Mouse (Mus musculus): Measurements from ENCODE around the gene Ipo7. TPM values are rescaled to one million over a fixed set of nuclear protein-coding genes. Genes with fewer than 3 reads are reported as not detected.
"Not testable (repeated sequence)": the region's sequence is repeated elsewhere in the genome, so short reads cannot be mapped to it uniquely, and the experiment has no call there.

Gene Ipo7
- total RNA-seq, 2 experiments from 2014 or later, result 90.1 to 91.0 TPM

DNA sequence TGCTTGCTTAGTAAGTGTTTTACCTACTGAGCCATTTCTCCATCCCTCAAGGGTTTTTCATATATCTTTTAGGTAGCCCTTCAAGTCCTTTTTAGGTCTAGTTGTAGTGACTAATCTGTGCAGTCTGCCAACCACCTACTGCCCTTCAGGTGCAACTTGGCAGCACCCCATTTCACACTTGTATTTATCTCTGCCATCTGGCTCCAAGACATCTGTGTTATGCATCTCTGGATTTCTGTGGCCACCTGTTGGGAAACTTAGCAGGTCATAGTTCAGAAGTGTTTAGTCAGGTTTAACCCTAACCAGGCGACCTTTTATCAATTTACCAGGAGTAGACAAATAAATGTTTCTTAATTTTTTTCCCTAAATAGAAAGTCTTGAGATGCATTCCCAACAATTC lies 6.7 kb upstream of the Ipo7 start:
- intact Hi-C loops (cut with DNase I), result no loop called here
- DNase-seq (ENCODE audit: low spot score in 2 of 2), result no peak

DNA sequence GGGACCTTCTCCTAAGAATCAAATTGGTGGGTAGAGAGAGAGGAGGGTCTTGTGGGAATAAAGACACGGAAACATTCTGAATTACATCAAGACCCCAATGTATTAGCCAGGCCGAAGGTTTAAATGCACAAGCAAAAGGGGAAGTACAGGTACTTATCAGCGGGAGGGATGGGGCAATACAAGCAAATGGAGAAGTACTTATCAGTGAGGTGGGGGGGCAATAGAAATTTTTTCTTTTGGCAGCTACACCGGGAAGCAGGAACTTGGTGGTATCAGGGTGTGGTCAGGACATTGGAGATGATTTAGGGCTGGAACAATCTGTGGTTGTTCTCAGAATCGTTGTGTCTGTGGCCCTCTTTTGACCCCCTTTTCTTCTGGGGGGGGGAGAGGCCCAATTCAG lies 3.8 kb upstream of the Ipo7 start:
- intact Hi-C loops (cut with DNase I), result no loop called here
- DNase-seq (ENCODE audit: low spot score in 2 of 2), result no peak

DNA sequence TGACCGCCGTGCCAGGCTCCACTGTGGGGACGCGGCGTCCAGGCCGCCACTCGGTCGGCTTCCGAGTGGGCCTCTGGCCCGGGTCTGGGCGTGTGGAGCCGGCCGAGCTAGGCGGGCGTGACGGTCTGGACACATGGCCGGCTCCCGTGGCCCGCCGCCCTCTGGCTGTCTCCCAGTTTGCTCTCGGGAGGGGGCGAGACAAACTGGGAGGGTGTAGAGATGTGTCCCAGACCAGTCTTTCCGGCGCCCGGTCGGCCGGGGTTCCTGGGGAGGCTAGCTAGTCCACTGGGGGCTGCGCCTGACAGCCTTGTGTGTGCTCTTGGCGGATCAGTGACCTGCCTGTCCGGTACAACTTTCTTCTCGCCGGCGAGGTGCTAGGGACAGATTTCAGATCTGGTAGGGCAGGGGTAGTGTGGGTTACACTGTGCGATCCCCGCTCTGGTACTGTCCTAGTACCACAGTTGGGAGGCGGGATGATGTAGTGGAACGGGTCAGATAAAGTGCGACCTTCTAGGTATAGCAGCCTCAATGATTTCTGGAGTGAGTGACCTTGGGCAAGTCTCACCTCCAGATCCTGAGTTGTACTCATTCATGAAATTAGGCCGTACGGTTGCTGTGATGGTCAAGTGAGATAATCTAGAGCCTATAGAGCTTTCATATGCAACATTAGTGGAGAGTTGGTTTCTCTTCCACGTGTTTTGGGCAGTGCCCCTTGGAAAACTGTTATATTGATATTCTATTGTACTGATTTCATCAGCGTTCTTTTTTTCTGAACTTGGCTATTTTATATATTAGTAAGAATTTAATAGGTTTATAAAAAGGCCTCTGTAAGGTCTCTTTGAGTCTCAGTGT lies 783 bp downstream of the Ipo7 start:
- intact Hi-C loops (cut with DNase I), result loop anchor here (2.0 kb wide), 1 partner anchor 60 kb away; no protein-coding TSS in a partner anchor
- peak; percentile 19 to 33 for DNase-seq (ENCODE audit: low spot score in 2 of 2)

DNA sequence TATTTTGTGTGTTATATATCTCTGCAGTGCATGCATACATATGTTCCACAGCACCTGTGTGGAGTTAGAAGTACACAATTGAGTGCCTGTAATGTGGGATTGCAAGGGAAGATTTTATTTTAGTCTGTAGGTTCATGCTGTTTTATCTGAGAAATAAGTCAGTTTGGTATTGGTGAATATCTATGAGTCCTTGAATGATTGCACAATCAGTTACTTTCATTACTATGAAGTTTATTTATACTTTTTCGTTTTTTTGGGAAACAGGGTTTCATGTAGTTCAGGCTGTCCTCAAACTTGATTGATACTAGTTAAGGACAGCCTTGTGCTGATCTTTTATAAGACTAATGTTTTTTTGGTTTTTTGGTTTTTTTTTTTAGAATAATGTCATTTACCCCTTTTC lies 5.5 kb downstream of the Ipo7 start:
- intact Hi-C loops (cut with DNase I), result no loop called here
- DNase-seq (ENCODE audit: low spot score in 2 of 2), result no peak

DNA sequence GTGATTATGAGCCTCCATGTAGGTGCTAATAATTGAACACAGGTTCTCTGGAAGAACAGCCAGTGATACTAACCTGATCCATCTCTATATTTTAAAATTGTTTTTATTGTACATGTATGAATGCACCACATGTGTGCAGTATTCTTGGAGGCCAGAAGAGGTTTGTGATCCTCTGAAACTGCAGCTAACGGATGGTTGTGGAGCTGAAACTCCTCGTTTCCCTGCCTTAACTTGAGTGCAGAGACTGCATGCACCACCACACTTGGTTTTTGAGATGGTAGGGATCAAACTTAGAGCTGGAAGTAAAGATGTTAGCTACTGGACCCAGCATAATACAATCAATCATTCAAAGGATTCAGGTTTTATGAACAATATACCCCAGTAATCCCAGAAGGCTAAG lies 8.5 kb downstream of the Ipo7 start:
- intact Hi-C loops (cut with DNase I), result no loop called here
- no peak for DNase-seq (ENCODE audit: low spot score in 2 of 2)

DNA sequence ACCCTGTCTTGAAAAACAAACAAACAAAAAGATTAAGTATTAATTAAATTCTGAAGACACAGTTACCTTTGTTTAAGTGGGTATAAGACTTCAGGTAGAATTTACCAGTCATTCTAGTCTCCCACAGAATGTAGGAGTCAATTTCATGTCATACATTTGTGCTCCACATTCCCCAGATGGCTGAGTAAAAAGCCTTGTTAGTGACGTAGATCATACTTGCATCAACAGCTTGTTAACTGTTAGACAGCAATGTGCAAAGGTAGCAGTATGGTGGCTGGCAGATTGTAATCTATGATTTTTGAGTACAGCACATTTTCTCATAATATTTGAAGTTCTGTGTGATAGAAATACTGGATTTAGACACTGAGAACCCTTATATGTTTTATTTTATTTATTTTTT lies 10.8 kb downstream of the Ipo7 start:
- no peak for DNase-seq (ENCODE audit: low spot score in 2 of 2)
- intact Hi-C loops (cut with DNase I), result no loop called here

DNA sequence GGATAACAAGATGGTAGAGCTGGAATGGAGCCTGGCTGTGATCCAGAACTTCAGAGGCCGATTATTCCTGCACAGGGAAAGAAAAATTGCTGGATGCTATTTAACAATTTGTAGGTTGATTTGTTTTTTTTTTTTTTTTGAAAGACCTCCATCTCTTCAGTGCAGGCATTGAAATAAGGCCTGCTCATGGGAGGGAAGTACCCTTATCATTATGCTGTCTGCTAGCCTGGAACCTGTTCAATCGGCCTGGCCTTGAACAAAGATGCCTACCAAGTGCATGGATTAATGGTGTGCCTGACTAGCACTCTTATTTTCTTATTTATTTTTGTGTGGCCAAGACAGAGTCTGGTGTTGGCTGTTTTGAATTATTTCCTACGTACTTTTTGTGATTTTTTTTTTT lies 12.3 kb downstream of the Ipo7 start:
- DNase-seq (ENCODE audit: low spot score in 2 of 2), result no peak
- intact Hi-C loops (cut with DNase I), result loop anchor here (5.0 kb wide), 1 partner anchor 53 kb away; no protein-coding TSS in a partner anchor

DNA sequence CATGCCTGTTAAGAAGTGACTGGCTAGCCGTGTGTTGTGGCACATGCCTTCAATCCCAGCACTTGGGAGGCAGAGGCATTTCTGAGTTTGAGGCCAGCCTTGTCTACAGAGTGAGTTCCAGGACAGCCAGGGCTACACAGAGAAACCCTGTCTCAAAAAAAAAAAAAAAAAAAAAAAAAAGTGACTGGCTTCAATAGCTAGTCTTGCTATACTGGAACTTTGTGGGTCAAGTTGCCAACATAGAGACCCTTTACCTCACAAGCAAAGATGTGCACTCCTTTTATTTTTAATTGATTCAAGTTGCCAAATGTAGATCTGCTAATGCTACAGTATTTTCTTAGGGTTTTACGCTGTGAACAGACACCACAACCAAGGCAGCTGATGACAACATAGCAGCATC lies 39.6 kb downstream of the Ipo7 start:
- intact Hi-C loops (cut with DNase I), result loop anchor here (10.0 kb wide), 1 partner anchor 143 kb away; no protein-coding TSS in a partner anchor
- DNase-seq (ENCODE audit: low spot score in 2 of 2), result not testable (repeated sequence)

DNA sequence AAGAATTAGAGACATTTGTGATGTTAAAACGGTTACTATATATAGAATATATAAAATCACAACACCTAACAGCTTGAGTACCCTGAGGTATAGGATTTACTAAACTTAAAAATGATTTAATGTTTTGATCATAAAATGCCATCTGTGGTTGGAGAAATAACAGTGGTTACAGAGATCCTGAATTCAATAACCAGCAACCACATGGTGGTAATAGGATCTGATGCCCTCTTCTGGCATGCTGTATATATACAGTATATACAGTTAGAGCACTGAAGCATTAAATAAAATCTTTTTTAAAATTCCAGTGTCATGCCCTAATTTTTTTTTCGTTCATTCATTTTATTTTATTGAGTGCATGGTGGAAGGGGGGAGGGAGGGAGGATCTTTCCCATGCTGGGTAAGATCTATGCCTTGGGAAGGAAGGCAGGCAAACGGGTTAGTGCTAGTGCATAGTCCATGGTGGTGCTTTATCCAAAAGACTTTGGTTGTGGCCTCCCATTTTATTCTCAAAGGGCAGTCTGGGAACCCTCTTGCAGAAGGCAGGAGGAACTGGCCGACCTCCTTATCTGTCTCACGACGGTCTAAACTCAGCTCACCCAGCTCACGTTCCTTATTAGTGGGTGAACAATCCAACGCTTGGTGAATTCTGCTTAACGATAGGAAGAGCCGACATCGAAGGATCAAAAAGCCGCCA lies 41.2 kb downstream of the Ipo7 start:
- peak; percentile 18 to 46 for DNase-seq (ENCODE audit: low spot score in 2 of 2)
- intact Hi-C loops (cut with DNase I), result loop anchor here (10.0 kb wide), 1 partner anchor 144 kb away; no protein-coding TSS in a partner anchor

DNA sequence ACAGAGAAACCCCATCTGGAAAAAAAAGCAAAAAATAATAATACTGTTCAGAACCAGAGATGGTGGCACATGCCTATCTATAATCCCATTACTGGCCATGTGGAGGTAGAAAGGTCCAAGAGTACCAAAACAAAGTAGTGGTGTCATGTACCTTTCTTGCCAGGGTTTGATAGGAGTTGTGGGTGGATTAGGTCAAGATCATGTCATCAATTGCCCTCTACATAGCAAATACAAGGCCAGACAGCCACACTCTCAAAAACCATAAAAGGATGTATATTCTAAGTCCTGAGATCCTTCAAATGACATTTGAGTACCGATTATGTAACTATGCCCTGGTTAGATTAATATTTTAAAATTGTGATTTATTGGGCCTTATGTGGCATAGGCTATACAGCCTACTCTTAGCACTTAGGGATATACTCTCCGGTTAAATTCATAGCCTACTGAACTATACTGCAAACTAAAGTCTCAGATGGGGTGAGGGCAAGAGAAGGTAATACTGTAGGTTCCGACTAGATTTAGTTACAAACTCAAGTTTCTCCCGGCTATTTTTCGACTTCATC lies 42.1 kb downstream of the Ipo7 start:
- no peak for DNase-seq (ENCODE audit: low spot score in 2 of 2)
- intact Hi-C loops (cut with DNase I), result loop anchor here (2.0 kb wide), 1 partner anchor 73 kb away; the partner anchor contains the start of gene Tmem41b

DNA sequence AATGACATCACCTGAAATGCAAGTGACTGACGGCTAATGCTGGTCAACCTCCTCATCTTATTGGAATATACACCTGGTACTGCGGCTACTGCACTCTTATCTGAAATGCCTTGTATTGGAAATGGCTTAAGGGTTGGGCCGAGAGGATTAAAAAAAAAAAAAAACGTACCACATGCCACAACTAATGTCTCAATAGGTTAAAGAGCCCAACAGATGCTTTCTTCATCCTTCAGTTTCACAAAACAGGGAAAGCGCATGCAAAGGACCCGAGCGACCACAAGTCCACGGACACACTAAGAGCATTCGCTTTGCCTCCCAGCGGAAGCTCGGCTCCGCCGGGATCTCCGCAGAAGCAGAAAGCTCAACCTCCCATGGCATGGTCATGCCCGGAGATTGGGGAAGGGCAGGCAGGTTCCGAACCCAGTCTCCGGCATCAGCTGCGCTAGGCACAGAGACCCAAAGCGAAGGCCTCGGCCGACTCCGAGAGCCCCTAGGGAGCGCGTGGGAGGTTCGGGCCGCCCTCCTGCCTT lies 42.7 kb downstream of the Ipo7 start:
- peak in 1 of 2 experiments; percentile 9 for DNase-seq (ENCODE audit: low spot score in 2 of 2)
- intact Hi-C loops (cut with DNase I), result loop anchor here (2.0 kb wide), 1 partner anchor 74 kb away; the partner anchor contains the start of gene Tmem41b

DNA sequence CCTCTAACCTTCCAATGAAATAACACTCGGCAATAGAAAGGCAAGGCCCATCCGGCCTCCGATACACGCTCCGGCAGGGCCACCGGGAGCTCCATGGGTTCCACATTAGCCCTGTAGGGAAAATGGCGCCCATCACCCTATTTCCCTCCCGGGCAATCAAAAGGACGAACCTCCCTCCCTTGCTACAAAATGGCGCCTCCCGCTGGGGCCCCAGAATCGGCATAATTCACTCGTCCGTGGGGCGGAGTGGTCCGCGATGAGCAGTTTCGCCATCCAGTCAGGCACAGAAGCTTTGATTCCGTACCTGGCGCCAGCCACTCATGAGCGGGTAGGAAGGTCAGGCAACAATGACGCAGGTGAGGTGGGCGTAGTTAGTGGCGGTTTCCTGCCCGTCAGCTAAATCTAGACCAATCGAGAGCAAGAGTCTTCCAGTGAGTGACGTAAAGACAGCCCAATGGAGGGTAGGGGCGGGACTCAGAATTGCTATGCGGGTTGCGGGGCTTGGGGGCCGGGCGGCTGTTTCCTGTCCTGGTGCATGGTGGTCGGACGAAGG lies 43.2 kb downstream of the Ipo7 start, which contains the start of gene Zfp143:
Gene Zfp143 (plus strand): TSS at position 19 of the 553 bp plus-strand sequence.
- intact Hi-C loops (cut with DNase I), result loop anchor here (2.0 kb wide), 1 partner anchor 74 kb away; the partner anchor contains the start of gene Tmem41b
- DNase-seq (ENCODE audit: low spot score in 2 of 2), result peak; percentile 100

DNA sequence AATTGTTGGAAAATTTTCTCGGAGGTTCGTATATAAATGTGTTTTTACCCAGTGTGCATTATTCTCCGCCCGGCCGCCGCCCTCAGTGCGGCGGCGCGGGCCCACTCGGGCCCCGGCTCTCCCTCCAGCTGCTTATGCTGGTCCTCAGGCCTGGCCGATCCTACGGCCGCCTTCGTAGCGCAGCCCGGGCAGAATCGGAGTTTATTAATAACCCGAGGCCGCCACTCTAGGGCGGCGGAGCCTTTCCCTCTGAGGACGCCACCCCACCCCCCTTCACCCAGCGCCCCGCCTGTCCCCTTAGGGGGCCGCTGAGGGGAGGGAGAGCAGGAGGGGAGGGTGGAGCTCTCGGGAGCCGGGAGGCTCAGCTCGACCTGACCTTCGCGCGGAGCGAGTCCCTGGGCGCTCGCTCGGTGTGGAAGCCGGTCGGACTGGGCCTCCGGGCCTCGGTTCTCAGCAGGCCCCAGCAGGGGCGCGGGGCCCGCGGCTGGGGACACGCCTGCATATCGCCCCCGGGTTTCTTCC lies 43.7 kb downstream of the Ipo7 start:
- intact Hi-C loops (cut with DNase I), result loop anchor here (2.0 kb wide), 1 partner anchor 75 kb away; the partner anchor contains the start of gene Tmem41b
- DNase-seq (ENCODE audit: low spot score in 2 of 2), result peak; percentile 65 to 75

DNA sequence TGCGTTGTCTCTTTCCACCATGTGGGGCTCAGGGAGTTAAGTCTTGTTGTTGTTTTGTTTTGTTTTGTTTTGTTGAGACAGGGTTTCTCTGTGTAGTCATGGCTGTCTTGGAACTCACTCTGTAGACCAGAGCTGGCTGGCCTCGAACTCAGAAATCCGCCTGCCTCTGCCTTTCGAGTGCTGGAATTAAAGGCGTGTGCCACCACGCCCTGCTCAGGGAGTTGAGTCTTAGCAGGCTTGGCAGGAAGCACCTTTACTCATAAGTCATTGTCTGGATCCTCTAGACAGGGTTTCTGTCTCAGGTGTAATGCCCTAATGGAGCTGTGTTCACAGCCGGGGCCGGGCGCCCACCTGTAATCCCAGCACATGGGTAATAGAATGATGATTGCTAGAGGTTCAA lies 45.7 kb downstream of the Ipo7 start:
- DNase-seq (ENCODE audit: low spot score in 2 of 2), result no peak
- intact Hi-C loops (cut with DNase I), result no loop called here

DNA sequence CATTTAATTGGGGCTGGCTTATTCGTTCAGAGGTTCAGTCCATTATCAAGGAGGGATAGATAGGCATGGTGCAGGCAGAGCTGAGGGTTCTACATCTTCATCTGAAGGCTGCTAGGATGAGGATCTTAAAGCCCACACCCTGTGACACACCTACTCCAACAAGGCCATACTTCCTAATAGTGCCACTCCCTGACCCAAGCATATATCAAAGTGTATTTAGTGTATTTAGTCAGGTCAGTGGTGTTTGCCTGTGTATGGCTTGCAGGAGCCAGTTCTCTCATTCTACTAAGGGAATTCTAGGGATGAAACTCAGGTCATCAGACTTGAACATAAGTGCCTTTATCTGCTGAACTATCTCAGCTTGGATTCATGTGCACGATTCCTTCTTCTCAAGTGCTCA lies 51.0 kb downstream of the Ipo7 start:
- DNase-seq (ENCODE audit: low spot score in 2 of 2), result no peak
- intact Hi-C loops (cut with DNase I), result no loop called here

DNA sequence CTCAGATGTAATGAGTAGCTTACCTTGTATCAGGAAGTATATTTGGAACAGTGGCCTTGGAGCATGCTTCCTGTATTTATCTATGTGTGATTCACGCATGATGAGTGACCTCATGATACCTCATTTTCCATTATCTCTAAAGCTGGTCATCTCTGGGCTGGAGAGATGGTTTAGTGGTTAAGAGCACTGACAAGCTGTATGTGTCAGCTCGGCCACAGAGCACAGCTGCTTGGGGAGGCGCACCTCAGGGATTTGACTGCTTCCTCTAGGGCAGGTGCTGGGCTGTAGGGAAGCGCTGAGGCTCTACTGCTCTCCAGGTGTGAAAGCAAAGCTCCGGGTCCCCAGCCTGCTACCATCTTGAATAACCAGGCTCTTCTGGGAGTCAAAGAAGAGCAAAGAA lies 60.1 kb downstream of the Ipo7 start:
- intact Hi-C loops (cut with DNase I), result no loop called here

DNA sequence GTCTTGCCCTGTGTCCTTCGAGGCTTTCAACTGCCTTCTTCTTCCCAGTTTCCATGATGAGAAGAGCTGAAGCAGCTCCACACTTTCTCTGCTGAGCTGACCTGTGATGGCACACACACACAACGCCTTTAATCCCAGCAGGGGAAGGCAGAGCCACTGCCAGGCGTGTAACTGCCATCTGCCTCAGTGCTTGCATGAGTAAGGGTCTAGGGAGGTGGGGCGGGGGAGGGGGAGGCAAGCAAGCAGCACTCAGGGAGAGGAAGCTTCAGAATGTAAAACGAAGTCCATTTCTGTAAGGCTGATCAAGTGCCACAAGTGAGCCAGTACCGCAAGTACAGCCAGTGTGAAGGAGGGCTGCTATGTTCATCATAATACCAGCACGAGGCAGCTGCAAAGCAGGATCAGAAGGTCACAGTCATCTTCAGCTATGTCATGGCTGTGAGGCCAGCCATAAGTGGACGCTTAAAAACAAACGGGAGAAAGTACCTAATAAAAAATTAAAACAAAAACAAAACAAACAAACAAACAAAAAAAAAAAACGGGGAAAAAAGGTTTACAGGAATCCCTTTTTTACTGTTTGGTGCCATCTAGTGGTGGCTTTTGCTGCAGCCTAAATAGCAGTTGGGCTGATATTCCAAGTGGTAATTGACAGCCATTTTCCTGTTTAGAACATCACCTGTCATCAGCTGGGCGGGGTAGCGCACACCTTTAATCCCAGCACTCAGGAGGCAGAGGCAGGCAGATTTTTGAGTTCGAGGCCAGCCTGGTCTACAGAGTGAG lies 65.5 kb downstream of the Ipo7 start:
- peak; percentile 60 to 71 for DNase-seq (ENCODE audit: low spot score in 2 of 2)
- intact Hi-C loops (cut with DNase I), result no loop called here

More for the DNA sequence above, 60.1 kb downstream of the Ipo7 start:
- no peak for DNase-seq (ENCODE audit: low spot score in 2 of 2)

DNA sequence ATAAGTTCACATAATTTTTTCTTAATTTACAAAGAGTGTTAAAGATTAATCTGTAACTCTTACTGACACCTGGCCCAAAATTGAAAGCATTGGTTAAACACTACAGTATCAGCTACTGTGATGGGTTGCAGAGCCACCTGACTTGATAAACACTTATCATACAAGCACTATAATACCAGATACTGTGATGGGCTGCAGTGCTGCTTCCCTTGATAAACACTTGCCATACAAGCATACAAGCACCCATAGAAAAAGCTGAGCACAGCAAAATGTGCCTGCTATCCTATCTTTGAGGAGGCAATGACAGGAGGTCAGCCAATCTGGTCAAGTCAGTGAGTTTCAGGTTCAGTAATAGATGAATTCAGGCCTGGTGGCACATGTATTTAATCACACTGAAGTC lies 67.1 kb downstream of the Ipo7 start:
- intact Hi-C loops (cut with DNase I), result no loop called here

More for the DNA sequence above, 67.1 kb downstream of the Ipo7 start:
- DNase-seq (ENCODE audit: low spot score in 2 of 2), result no peak

All from left cerebral cortex, postnatal 14 days (tissue).